Mouse (Mus musculus): ENCODE measurements at regions not wholly inside any gene's neighbourhood (a gene's known extent, or its start where the extent isn't known, plus 50 kb on each side); places are given as distances from the start of the nearest gene placed in this dataset.

DNA sequence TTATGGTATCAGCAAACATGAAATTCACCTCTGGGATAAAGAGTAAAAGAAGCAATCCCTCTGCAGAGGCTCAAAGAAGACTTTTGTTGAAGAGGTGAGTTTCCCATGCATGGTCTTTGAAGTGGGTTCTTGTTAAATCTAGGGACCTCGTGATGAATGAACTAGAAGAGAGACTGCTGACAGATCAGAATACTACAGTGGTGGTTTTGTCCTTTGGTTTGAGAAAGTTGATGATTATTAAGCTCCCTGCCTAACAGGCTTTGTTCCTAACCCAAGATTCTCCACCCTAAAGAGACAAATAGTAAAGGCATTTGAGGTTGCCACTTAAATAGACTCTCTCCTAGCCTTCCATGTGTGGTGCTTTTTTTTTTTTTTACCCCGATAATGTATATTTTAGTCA is 707.2 kb upstream of the N6amt1 start:
- TF ChIP-seq CTCF (conservative IDR thresholded peaks at IDR 0.05; ENCODE audit: low read length) = no peak
- TF ChIP-seq POU5F1 (IDR thresholded peaks at IDR 0.05; ENCODE audit: borderline replicate concordance, low read length) = no peak
- TF ChIP-seq NANOG (IDR thresholded peaks at IDR 0.05; ENCODE audit: borderline replicate concordance, low read length) = no peak

All from E14TG2a.4 (cell line).